Mouse (Mus musculus): ENCODE results near the gene Med21.

The Med21 gene

GRCm38 (mm10) chr6:146685781-146686308, 43.5 kb downstream of the Med21 start:
- no peak for DNase-seq

- no peak for DNase-seq
Measured at GRCm38 (mm10) chr6:146686463-146687196, 44.3 kb downstream of the Med21 start.

DNA sequence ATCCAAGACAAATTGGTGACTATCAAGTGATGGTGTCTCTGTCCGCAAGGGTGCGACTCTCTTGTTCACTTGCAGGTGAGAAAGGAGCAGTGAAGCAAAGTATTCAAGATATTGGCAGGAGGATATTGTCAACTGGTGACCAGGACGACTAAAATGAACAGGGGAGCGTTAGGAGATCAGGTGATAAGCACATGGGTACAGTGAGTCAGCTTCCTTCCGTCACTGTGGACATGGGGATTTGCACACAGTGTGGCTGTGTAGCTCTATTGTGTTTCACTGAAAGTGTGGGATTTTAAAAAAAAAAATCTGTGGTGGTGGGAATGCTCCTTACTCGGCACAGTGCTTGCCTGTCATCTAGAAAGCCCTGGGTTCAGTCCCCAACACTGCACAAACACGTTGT, 45.7 kb downstream of the Med21 start:
- no peak for DNase-seq

GRCm38 (mm10) chr6:146688861-146689260, 46.5 kb downstream of the Med21 start:
- DNase-seq: no peak

- no peak for DNase-seq
Measured at GRCm38 (mm10) chr6:146697767-146698166, 55.4 kb downstream of the Med21 start.

DNA sequence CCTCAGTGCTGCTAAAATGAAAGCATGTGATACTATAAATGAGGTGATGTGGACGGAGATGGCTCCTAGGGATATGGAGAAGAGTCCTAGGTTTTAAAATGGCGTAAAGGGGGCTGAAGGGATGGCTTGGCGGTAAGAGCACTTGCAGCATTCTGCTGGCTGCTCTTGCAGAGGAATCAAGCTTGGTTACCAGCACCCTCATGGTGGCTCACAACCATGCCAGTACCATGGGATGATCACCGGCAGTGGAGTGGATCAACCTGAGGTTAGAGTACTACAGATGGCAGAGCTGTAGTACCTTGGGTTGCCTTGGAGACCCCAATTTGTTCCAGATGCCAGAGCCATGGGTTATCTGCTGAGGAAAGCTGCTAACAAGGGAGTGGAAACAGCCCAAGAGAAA, 56.0 kb downstream of the Med21 start:
- DNase-seq: no peak
